Mouse (Mus musculus): ENCODE measurements around the gene Hecw2. TPM values are rescaled to one million over a fixed set of nuclear protein-coding genes. Genes with fewer than 3 reads are reported as not detected.

Hecw2 gene
- polyA plus RNA-seq, 1 experiment from 2014 or later: 2.5 TPM

DNA sequence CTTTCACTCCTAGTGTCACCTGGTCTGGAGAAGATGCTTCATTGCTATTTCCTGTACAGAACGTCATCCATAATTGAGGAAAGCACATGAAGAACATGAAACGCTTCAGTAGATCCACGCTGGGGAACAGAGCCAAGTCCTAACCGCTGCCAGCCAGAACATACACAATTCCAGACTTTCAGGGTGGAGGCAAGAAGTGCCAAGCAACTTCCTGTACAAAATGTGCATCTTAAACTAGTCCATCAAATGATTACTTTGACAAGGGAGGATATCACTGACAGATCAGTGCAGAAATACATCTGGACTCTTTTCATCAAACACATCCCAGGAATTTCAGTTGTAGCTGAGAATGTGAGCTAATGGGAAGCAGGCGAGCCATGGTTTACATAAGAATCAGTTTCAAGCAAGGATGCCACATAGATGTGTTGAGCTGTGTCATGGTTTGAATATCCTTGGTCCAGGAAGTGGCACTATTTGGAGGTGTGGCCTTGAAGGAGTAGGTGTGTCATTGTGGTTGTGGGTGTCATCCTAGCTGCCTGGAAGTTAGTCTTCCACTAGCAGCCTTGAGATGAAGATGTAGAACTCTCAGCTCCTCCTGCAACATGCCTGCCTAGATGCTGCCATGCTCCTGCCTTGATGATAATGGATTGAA, 224.5 kb downstream of the Hecw2 start:
- ATAC-seq: no peak
- no peaks in the 10 kb centered on the region for H3K9me3 ChIP-seq (replicated peaks)
- H3K4me1 ChIP-seq: no peaks in the 10 kb centered on the region
- no peaks in the 10 kb centered on the region for H3K27me3 ChIP-seq
- H3K36me3 ChIP-seq (ENCODE audit: poor library complexity, severe bottlenecking): no peaks in the 10 kb centered on the region
- H3K4me2 ChIP-seq: no peak overlapping the region
- H3K4me3 ChIP-seq: no peak overlapping the region
- no peak overlapping the region for H3K9ac ChIP-seq
- H3K27ac ChIP-seq: no peak overlapping the region
- 90% methylated on average over 5 of the region's 5 CpGs for WGBS

DNA sequence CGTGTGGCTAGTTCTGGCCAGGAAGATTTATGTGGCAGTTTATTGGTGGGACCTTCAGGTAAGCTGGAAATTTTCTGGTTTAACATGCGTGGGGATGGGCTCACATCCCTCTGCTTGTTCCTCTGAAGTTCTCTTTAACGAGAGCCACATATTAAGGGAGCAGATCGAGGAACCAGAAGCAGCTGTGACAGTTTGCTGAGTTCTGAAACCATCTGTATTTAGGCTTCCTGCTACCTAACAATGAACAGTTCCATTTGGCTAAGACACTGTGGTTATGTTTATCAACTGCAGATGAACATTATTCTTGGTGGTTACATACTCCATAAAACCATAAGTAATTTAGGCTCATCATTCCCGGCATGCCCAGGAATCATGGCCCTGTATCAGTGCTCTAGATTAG, 242.6 kb downstream of the Hecw2 start:
- Histone ChIP-seq H3K4me3 (no peak overlapping the region), H3K27me3 (no peaks in the 10 kb centered on the region), H3K9me3 (replicated peaks) (no peaks in the 10 kb centered on the region), H3K36me3 (ENCODE audit: poor library complexity, severe bottlenecking) (no peaks in the 10 kb centered on the region), H3K27ac (no peak overlapping the region), H3K4me2 (no peak overlapping the region), H3K9ac (no peak overlapping the region), H3K4me1 (no peaks in the 10 kb centered on the region)
- WGBS: 89% methylated on average over 5 of the region's 5 CpGs
- ATAC-seq: no peak

DNA sequence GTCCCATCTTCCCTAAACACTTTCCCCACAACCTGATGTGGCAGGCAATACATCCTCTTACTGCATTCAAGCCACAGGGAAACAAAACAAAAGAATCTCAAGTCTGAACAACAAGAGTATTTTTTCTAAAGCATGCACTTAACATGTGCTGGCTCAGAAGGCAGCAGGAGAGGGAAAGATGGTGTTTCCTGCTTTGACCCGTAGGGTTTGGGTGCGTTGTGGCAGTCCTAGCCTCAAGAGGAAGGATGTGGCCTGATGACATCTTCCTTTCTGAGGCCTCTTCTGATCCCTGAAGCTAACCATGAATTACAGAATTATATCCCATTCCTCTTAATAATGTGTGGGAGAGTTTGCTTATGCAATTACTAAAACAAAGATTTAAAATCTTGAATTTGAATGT, 249.2 kb downstream of the Hecw2 start:
- H3K27me3 ChIP-seq: 0 out of 2 replicates have a peak, but pooled peaks cover 4% of the 10 kb centered on the region
- WGBS: 75% methylated on average over 2 of the region's 2 CpGs
- no peak for ATAC-seq
- no peaks in the 10 kb centered on the region for H3K36me3 ChIP-seq (ENCODE audit: poor library complexity, severe bottlenecking)
- H3K9me3 ChIP-seq (replicated peaks): no peaks in the 10 kb centered on the region
- no peak overlapping the region for H3K4me3 ChIP-seq
- H3K27ac ChIP-seq: no peak overlapping the region
- no peak overlapping the region for H3K9ac ChIP-seq
- H3K4me1 ChIP-seq: no peaks in the 10 kb centered on the region
- H3K4me2 ChIP-seq: no peak overlapping the region

DNA sequence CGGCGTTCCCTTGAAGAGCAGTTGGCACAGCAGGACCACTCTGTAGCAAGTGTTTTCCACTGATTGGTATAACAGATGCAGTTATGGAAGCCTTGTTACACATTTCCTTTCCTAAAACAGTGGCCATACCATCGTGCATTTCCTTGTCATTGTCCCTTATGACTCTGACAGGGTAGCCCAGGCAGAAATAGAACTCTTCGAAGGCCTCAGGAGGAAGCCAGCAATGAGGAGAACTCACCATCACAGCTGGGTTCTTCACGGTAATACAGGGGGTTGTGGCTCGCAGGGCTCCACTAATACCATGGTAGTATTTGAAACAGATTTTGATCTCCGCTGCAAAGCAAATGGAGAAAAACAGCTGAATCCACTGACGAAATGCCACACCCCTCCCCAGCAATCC, 252.5 kb downstream of the Hecw2 start:
- no peaks in the 10 kb centered on the region for H3K9me3 ChIP-seq (replicated peaks)
- peaks cover 8% of the 10 kb centered on the region; the same call in 1 of the 2 replicates for H3K27me3 ChIP-seq
- no peak overlapping the region for H3K27ac ChIP-seq
- ATAC-seq: no peak
- peaks cover 9% of the 10 kb centered on the region for H3K4me1 ChIP-seq
- H3K9ac ChIP-seq: no peak overlapping the region
- no peak overlapping the region for H3K4me2 ChIP-seq
- no peak overlapping the region for H3K4me3 ChIP-seq
- no peaks in the 10 kb centered on the region for H3K36me3 ChIP-seq (ENCODE audit: poor library complexity, severe bottlenecking)
- WGBS: 78% methylated on average over 8 of the region's 8 CpGs

DNA sequence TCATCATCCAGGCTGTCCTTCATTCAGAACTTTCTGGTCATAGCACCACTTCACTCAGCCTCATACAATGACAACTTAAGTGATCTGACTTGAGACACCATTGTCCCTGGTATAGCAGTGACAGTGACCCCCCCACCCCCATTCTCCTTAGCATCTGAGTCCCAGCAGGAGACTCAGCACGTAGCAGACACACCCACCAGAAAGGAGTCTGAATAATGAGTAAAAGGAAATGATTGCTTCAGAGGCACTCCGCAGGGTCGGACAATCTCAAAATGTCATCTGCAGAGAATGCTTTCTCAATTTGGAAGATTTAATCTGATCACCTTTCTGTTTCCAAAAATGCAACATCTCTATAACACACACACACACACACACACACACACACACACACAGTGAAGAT, 253.4 kb downstream of the Hecw2 start:
- H3K4me2 ChIP-seq: no peak overlapping the region
- WGBS: 40% methylated on average over 3 of the region's 3 CpGs
- no peak for ATAC-seq

DNA sequence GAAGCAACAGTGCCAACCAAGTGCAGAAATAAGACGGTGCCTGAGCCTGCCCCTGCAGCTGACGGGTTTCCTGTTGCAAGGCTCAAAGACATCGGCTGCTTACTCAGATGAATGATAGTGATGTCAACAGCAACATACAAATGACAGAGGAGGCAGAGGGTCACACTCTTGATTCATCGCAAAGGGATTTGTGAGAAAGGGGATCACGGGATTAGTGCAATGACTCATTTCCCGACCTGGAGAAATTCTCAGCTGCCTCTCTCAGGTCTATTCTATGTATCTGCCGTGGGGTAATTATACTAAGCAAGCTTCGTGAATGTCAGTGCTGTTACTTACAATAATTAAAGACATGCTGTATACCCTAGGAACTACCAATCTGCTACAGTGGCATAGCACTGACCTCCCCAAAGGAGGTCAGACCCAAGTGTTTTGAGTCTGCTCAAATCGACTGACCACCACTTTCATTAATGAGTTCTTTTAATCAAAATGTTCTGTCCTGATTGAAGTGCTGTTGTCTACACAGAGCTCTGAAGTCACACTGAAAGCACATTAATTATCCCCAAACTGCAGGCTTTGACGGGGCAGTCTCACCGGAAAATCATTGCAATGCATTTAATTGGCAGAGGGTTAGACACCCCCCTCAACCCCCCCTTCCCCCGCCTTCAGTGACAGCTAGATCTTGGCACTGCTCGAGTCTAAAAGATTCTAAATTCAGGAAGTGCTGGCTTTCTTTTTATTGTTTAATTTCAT, 254.5 kb downstream of the Hecw2 start:
- 7% methylated on average over 13 of the region's 13 CpGs for WGBS
- H3K27ac ChIP-seq: 0 out of 2 replicates have a peak overlapping the region, but pooled peaks have one; percentile 2
- H3K9ac ChIP-seq: 0 out of 2 replicates have a peak overlapping the region, but pooled peaks have one; percentile 10
- no peaks in the 10 kb centered on the region for H3K9me3 ChIP-seq (replicated peaks)
- no peaks in the 10 kb centered on the region for H3K36me3 ChIP-seq (ENCODE audit: poor library complexity, severe bottlenecking)
- peaks cover 8% of the 10 kb centered on the region; the same call in 1 of the 2 replicates for H3K27me3 ChIP-seq
- peaks cover 9% of the 10 kb centered on the region for H3K4me1 ChIP-seq
- peak; percentile 86 for ATAC-seq
- no peak overlapping the region for H3K4me3 ChIP-seq
- H3K4me2 ChIP-seq: peak overlapping the region; percentile 44

More for the DNA sequence above, 253.4 kb downstream of the Hecw2 start:
- H3K9ac ChIP-seq: no peak overlapping the region
- no peaks in the 10 kb centered on the region for H3K36me3 ChIP-seq (ENCODE audit: poor library complexity, severe bottlenecking)
- no peaks in the 10 kb centered on the region for H3K9me3 ChIP-seq (replicated peaks)
- no peak overlapping the region for H3K27ac ChIP-seq
- peaks cover 8% of the 10 kb centered on the region; the same call in 1 of the 2 replicates for H3K27me3 ChIP-seq
- peaks cover 9% of the 10 kb centered on the region for H3K4me1 ChIP-seq
- no peak overlapping the region for H3K4me3 ChIP-seq

DNA sequence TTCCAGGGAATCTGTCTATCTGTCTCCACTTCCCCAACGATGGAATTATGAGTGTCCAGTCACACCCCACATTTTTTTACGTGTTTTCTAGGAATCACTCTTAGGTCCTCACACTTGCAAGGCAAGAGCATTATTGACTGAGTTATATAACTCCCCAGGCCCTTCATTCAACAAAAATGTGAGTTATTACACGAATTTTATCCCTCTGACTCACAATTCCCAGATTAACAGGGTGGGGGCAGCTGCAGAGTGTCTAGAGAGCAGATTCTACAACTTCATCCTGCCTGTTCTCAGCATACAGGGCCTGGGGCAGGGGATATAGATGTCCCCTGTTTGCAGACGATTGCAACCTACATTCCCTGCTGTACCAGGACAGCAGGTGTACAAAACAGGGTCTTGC, 255.7 kb downstream of the Hecw2 start:
- no peaks in the 10 kb centered on the region for H3K9me3 ChIP-seq (replicated peaks)
- peaks cover 8% of the 10 kb centered on the region; the same call in 1 of the 2 replicates for H3K27me3 ChIP-seq
- ATAC-seq: no peak
- no peaks in the 10 kb centered on the region for H3K36me3 ChIP-seq (ENCODE audit: poor library complexity, severe bottlenecking)
- peaks cover 9% of the 10 kb centered on the region for H3K4me1 ChIP-seq
- no peak overlapping the region for H3K9ac ChIP-seq
- H3K4me2 ChIP-seq: no peak overlapping the region
- 78% methylated on average over 4 of the region's 4 CpGs for WGBS
- H3K27ac ChIP-seq: no peak overlapping the region
- H3K4me3 ChIP-seq: no peak overlapping the region

DNA sequence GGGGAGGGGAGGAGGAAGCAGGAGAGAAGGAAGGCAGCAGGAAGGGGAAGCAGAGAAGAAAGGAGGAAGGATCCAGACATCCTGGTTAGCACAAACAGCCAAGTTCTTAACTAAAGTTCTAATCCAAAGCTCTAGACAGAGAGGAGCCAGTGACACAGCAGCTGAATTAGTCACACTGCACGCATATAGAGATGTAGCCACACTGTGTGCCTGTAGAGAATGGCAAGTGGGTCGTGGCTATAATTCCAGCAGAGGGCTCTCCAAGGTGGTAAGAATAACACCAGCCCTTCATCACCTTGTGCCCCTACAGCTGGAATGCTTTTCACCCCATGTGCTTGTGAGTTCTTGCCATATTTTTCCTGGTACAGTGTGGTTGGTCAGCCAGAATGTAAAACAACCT, 261.7 kb downstream of the Hecw2 start:
- no peaks in the 10 kb centered on the region for H3K9me3 ChIP-seq (replicated peaks)
- no peak overlapping the region for H3K4me3 ChIP-seq
- ATAC-seq: no peak
- WGBS: 61% methylated on average over 2 of the region's 2 CpGs
- H3K27ac ChIP-seq: no peak overlapping the region
- no peak overlapping the region for H3K9ac ChIP-seq
- no peaks in the 10 kb centered on the region for H3K4me1 ChIP-seq
- H3K4me2 ChIP-seq: no peak overlapping the region
- H3K27me3 ChIP-seq: no peaks in the 10 kb centered on the region
- H3K36me3 ChIP-seq (ENCODE audit: poor library complexity, severe bottlenecking): no peaks in the 10 kb centered on the region

DNA sequence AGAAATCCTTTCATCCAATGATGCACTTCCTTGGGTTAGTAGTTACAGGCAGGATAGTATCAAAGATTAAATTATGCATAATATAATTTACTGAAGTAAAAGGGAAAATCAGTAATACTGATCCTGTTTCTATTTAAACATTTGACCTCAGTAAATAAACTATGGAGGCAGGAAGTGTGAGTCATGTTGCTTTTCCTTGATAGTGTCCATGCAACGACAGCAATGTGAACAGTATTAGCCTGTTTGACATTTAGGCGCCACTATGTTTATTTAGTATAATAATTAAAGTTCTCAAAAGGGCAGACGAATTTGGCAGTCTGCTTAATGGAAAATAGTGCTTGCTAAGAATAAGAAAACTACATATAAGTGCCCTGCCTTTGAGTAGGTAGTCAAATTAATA, 263.7 kb downstream of the Hecw2 start:
- H3K4me3 ChIP-seq: no peak overlapping the region
- WGBS: 76% methylated on average over 3 of the region's 3 CpGs
- no peaks in the 10 kb centered on the region for H3K36me3 ChIP-seq (ENCODE audit: poor library complexity, severe bottlenecking)
- no peak overlapping the region for H3K27ac ChIP-seq
- H3K9ac ChIP-seq: no peak overlapping the region
- H3K4me1 ChIP-seq: no peaks in the 10 kb centered on the region
- peaks cover 4% of the 10 kb centered on the region; the same call in 1 of the 2 replicates for H3K27me3 ChIP-seq
- H3K4me2 ChIP-seq: no peak overlapping the region
- no peaks in the 10 kb centered on the region for H3K9me3 ChIP-seq (replicated peaks)
- ATAC-seq: no peak

DNA sequence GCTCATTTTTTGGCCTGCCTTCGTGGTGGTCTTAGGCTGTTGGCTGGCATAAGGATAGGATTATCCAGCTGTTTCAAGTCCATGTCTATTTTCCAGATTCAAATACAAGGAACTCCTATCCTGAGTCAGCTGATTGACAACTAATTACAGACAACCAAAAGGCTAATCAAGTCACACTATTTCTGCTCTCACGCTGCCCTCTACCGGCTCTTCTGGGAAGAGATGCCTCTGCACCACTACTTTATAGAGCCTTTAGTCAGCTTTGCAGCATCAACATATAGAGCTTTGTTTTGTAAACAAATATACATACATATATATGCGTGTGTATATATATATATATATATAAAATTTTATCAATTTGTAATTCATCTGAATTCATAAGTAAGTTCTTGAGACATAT, 267.4 kb downstream of the Hecw2 start:
- Histone ChIP-seq H3K27me3 (peaks cover 16% of the 10 kb centered on the region), H3K36me3 (ENCODE audit: poor library complexity, severe bottlenecking) (no peaks in the 10 kb centered on the region), H3K27ac (no peak overlapping the region), H3K4me3 (no peak overlapping the region), H3K4me1 (no peaks in the 10 kb centered on the region), H3K9me3 (replicated peaks) (no peaks in the 10 kb centered on the region), H3K9ac (no peak overlapping the region), H3K4me2 (no peak overlapping the region)
- 20% methylated on average over 4 of the region's 4 CpGs for WGBS
- peak; percentile 80 for ATAC-seq

DNA sequence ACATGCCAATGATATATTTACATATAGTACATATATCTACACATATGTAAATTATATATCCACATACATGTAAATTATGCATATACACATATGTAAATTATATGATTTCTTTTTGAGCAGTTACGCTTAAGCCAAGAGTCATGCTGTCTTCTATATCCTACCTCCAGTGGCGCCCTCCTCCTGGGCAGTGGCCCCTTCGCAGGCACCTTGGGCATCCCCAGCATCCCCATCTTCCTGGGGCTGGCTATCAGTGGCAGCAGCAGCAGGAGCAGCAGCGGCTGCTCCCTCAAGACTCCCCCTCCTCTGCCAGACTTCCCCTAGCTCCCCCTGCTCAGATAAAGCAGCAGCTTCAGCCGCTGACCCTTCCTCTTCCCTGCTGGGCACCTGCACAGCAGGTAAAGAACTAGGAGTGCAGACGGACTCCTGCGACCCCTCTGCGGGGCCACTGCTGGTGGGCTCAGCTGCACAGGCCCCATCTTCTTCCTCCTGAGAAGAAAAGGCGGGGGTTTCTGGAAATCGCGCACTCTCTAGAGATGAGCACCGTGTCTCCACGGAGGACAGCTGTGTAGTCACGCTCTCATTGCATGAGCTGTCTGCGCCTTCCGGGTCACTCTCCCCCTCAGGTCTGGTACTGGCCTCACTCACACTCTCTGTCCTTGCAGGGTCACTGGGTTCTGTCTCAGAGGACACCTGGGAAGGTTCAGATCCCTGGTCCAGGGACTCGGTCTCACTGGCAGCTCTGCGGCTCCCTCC, 269.6 kb downstream of the Hecw2 start:
- Histone ChIP-seq H3K36me3 (ENCODE audit: poor library complexity, severe bottlenecking) (no peaks in the 10 kb centered on the region), H3K9ac (no peak overlapping the region), H3K4me2 (no peak overlapping the region), H3K9me3 (replicated peaks) (no peaks in the 10 kb centered on the region), H3K27ac (no peak overlapping the region), H3K4me1 (no peaks in the 10 kb centered on the region), H3K27me3 (peaks cover 16% of the 10 kb centered on the region), H3K4me3 (no peak overlapping the region)
- WGBS: 34% methylated on average over 18 of the region's 18 CpGs
- 0 out of 2 replicates have a peak, but pooled peaks have one; percentile 37 for ATAC-seq

DNA sequence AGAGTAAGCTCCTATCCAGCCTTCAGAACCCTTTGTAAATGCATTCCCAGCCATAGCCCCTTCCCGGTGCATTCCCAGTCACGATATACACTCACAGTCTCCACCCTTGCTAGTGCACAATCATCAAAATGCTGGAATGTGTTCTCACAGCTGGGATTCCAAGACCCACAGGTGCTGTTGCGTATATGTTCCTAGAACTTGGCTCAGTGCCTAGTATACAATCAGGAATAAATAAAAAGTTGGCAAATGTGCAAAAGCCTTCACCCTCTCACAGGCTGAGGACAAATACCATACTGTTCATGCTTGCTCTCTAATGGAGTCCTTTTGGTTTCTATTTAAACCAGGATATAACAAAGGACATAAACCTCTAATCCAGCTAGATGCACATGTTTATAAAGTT, 283.1 kb downstream of the Hecw2 start:
- Histone ChIP-seq H3K27me3 (no peaks in the 10 kb centered on the region), H3K9me3 (replicated peaks) (no peaks in the 10 kb centered on the region), H3K4me2 (no peak overlapping the region), H3K4me1 (no peaks in the 10 kb centered on the region), H3K4me3 (no peak overlapping the region), H3K27ac (no peak overlapping the region), H3K36me3 (ENCODE audit: poor library complexity, severe bottlenecking) (no peaks in the 10 kb centered on the region), H3K9ac (no peak overlapping the region)
- WGBS: 75% methylated on average over 3 of the region's 3 CpGs
- ATAC-seq: no peak
